26 mouse cellular contexts compared by ENCODE assay signal in genomic region chr4:46521457-46521856, GRCm38 (mm10). TPM values are rescaled to one million over a fixed set of nuclear protein-coding genes. Genes with fewer than 3 reads are reported as not detected.
A peak's percentile ranks its signal among the peaks of the same experiment; 100 is the strongest.
DNase-seq lines count a peak whose midpoint lies in the region; ATAC-seq and TF ChIP-seq lines count a peak whose summit lies in the region.
"Had no signal": no experiment of that assay in that cellular context is flagged by ENCODE, and none has a peak within 500 bp of the region (broad histone marks: within the 10 kb centered on the region; RNA-seq: fewer than 3 reads in every experiment).

No protein-coding gene starts in this region.

- no peak overlapping the region for H3K27ac ChIP-seq in gastrocnemius, adult 2 months
- H3K27ac ChIP-seq in heart, embryonic 15.5 days, result no peak overlapping the region
- H3K27ac ChIP-seq in lung, embryonic 16.5 days (ENCODE audit: low read length), result peak overlapping the region; percentile 61
- H3K27ac ChIP-seq: embryonic facial prominence, embryonic 10.5 days; embryonic facial prominence, embryonic 13.5 days; forebrain, embryonic 12.5 days; forebrain, embryonic 15.5 days; heart, adult 2 months; hindbrain, embryonic 10.5 days; hindbrain, embryonic 13.5 days had no signal

- ATAC-seq in heart, embryonic 15.5 days (replicated peaks; ENCODE audit: insufficient number of reproducible peaks, insufficient read depth, low FRiP score, low read depth), result no peak
- peak; percentile 70 for ATAC-seq in lung, embryonic 16.5 days (ENCODE audit: low read depth)
- ATAC-seq: activated CD4-positive, CD25-positive, alpha-beta regulatory T cell, adult 4 months; forebrain, embryonic 15.5 days; hindbrain, embryonic 16.5 days had no signal

- H3K9me3 ChIP-seq in heart, embryonic 15.5 days (replicated peaks), result no peaks in the 10 kb centered on the region
- no peaks in the 10 kb centered on the region for H3K9me3 ChIP-seq in lung, embryonic 16.5 days (ENCODE audit: control insufficient read depth, low read length)
- H3K9me3 ChIP-seq: embryonic facial prominence, embryonic 10.5 days; embryonic facial prominence, embryonic 13.5 days; forebrain, embryonic 12.5 days; forebrain, embryonic 15.5 days; hindbrain, embryonic 10.5 days; hindbrain, embryonic 13.5 days had no signal

- no peak overlapping the region for H3K4me3 ChIP-seq in gastrocnemius, adult 2 months
- H3K4me3 ChIP-seq in heart, embryonic 15.5 days, result no peak overlapping the region
- no peak overlapping the region for H3K4me3 ChIP-seq in lung, embryonic 16.5 days (ENCODE audit: low read length)
- H3K4me3 ChIP-seq: embryonic facial prominence, embryonic 10.5 days; embryonic facial prominence, embryonic 13.5 days; erythroblast, embryonic 14.5 days; forebrain, embryonic 12.5 days; forebrain, embryonic 15.5 days; heart, adult 2 months; hindbrain, embryonic 10.5 days; hindbrain, embryonic 13.5 days had no signal

- WGBS in heart, embryonic 15.5 days, result 40% methylated on average over 10 of the region's 10 CpGs
- WGBS in lung, embryonic 16.5 days, result 40% methylated on average over 10 of the region's 10 CpGs

- no peak overlapping the region for H3K9ac ChIP-seq in heart, embryonic 15.5 days
- no peak overlapping the region for H3K9ac ChIP-seq in lung, embryonic 16.5 days (ENCODE audit: low read length)
- H3K9ac ChIP-seq: embryonic facial prominence, embryonic 13.5 days; forebrain, embryonic 12.5 days; forebrain, embryonic 15.5 days; hindbrain, embryonic 13.5 days had no signal

- H3K4me2 ChIP-seq in heart, embryonic 15.5 days, result peak overlapping the region; percentile 32; the same call in 1 of the 2 replicates
- H3K4me2 ChIP-seq in lung, embryonic 16.5 days (ENCODE audit: low read depth, low read length), result no peak overlapping the region
- H3K4me2 ChIP-seq: embryonic facial prominence, embryonic 13.5 days; forebrain, embryonic 12.5 days; forebrain, embryonic 15.5 days; heart, embryonic 11.5 days; hindbrain, embryonic 13.5 days had no signal

- DNase-seq in gastrocnemius, adult 2 months, result peak; percentile 8
- no peak for DNase-seq in gastrocnemius, postnatal 10 days
- DNase-seq in heart, postnatal 36 days, result no peak
- no peak for DNase-seq in lung, postnatal 4 days
- DNase-seq in right cerebral cortex, postnatal 14 days, result no peak
- DNase-seq: adrenal gland, adult 8-10 months; adrenal gland, postnatal 25 days; cerebellum, adult 11-12 months; cerebellum, adult 8-10 months; cerebellum, postnatal 10 days; cerebellum, postnatal 36 days; embryo, embryonic 11 days; gastrocnemius, postnatal 25 days; heart, adult 2 months had no signal

- H3K4me1 ChIP-seq in heart, embryonic 15.5 days (replicated peaks), result peaks cover 20% of the 10 kb centered on the region
- H3K4me1 ChIP-seq in lung, embryonic 16.5 days (replicated peaks; ENCODE audit: control insufficient read depth, insufficient read depth, low read length), result no peaks in the 10 kb centered on the region
- H3K4me1 ChIP-seq: embryonic facial prominence, embryonic 13.5 days; forebrain, embryonic 12.5 days; forebrain, embryonic 15.5 days; hindbrain, embryonic 13.5 days had no signal

- 0 out of 2 replicates have a peak, but pooled peaks cover 9% of the 10 kb centered on the region for H3K27me3 ChIP-seq in heart, embryonic 15.5 days
- no peaks in the 10 kb centered on the region for H3K27me3 ChIP-seq in lung, embryonic 16.5 days (ENCODE audit: control insufficient read depth, insufficient read depth, low read depth, low read length)
- H3K27me3 ChIP-seq: embryonic facial prominence, embryonic 13.5 days; forebrain, embryonic 15.5 days had no signal

- TF ChIP-seq CTCF in gastrocnemius, adult 2 months (IDR thresholded peaks at IDR 0.05), result no peak

- intact Hi-C loops in gastrocnemius, adult 2 months (cut with DNase I), result no loop called here
- intact Hi-C loops in heart, postnatal 36 days (cut with DNase I), result no loop called here

- no peaks in the 10 kb centered on the region for H3K36me3 ChIP-seq in heart, embryonic 15.5 days
- no peaks in the 10 kb centered on the region for H3K36me3 ChIP-seq in lung, embryonic 16.5 days (ENCODE audit: control insufficient read depth, insufficient read depth, low read length)
- H3K36me3 ChIP-seq: embryonic facial prominence, embryonic 10.5 days; embryonic facial prominence, embryonic 13.5 days; forebrain, embryonic 12.5 days; forebrain, embryonic 15.5 days; hindbrain, embryonic 10.5 days; hindbrain, embryonic 13.5 days had no signal

RNA-seq across cellular contexts. Expression of gene Trim14, which starts 14.5 kb away (rescaled TPM):
- total RNA-seq in gastrocnemius, adult 2 months (2021), result 1 to 10 TPM in 1 of 2 experiments, under 1 TPM in 1; 0.56 to 1.2 TPM
- total RNA-seq in gastrocnemius, postnatal 10 days (2021), result under 1 TPM; 0.63 to 0.93 TPM
- 1.7 and 3.7 TPM in 2 replicates for polyA plus RNA-seq in heart, embryonic 15.5 days (2015; fragmentation: Nextera tagmentation; extraction: Ambion mirVana)
- total RNA-seq in heart, postnatal 36 days (2021), result 1 to 10 TPM; 3.1 to 4.1 TPM
- 3.4 and 4.2 TPM in 2 replicates for polyA plus RNA-seq in lung, embryonic 16.5 days (2015; fragmentation: Nextera tagmentation; extraction: Ambion mirVana)

RNA-seq across cellular contexts. Expression of gene Nans, which starts 32.4 kb away (rescaled TPM):
- 10 to 100 TPM; 15.1 to 20.6 TPM for total RNA-seq in gastrocnemius, adult 2 months (2021)
- 10 to 100 TPM; 34.7 to 38.0 TPM for total RNA-seq in gastrocnemius, postnatal 10 days (2021)
- polyA plus RNA-seq in heart, embryonic 15.5 days (2015; fragmentation: Nextera tagmentation; extraction: Ambion mirVana), result 48.0 and 63.1 TPM in 2 replicates
- total RNA-seq in heart, postnatal 36 days (2021), result 10 to 100 TPM; 15.4 to 17.0 TPM
- polyA plus RNA-seq in lung, embryonic 16.5 days (2015; fragmentation: Nextera tagmentation; extraction: Ambion mirVana), result 75.8 and 77.0 TPM in 2 replicates
